Mouse (Mus musculus) G1E (cell line): ENCODE results near the gene Eid2.
"Not testable (repeated sequence)": the region's sequence is repeated elsewhere in the genome, so short reads cannot be mapped to it uniquely, and the experiment has no call there.

Experiments used
- CTCF ChIP-seq: IDR thresholded peaks from 2 replicates; pipeline ENCODE4 v1.5.1; 2012; ENCODE audit warnings: low read depth, low read length, inconsistent platforms, mixed read lengths
- GATA1 ChIP-seq: IDR thresholded peaks from 2 replicates; pipeline ENCODE4 v1.6.1; 2012; ENCODE audit warnings: borderline replicate concordance, low read length, inconsistent platforms, mixed read lengths
- GATA2 ChIP-seq: IDR thresholded peaks from 2 replicates; pipeline ENCODE4 v1.6.1; 2012; ENCODE audit warnings: low read depth, low read length, inconsistent platforms, borderline replicate concordance
- POLR2AphosphoS5 ChIP-seq: IDR thresholded peaks from 2 replicates; pipeline ENCODE4 v1.6.1; 2012; ENCODE audit warnings: low read depth, low read length, inconsistent platforms; ENCODE audit not compliant: insufficient replicate concordance
- TAL1 ChIP-seq: conservative IDR thresholded peaks from 2 replicates; pipeline ENCODE4 v1.6.1; 2012; ENCODE audit warnings: low read depth, low read length, inconsistent platforms, mixed read lengths

DNA sequence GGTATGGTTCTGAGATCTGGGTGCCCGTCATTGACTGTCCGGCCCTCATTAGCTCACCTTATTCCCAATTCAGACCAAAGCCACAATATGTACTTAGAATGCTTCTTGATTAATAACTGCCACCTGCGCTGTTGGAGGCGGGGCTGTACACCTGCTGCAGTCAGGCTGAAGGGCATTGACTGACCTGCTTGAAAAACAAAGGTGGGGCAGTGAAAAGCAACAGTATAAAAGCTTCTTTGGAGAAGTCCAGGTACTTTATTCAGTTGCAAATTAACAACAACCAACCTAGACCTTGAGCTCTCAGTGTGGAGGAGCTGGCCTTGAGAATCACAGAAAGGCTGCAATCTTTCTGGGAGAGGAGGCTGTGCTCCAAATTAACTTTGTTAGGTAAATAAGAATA is 40.3 kb upstream of the Eid2 start:
- TF ChIP-seq CTCF, GATA1, TAL1, POLR2AphosphoS5, GATA2: not testable (repeated sequence)
